16 mouse cellular contexts compared by ENCODE assay signal in the genomic region with DNA sequence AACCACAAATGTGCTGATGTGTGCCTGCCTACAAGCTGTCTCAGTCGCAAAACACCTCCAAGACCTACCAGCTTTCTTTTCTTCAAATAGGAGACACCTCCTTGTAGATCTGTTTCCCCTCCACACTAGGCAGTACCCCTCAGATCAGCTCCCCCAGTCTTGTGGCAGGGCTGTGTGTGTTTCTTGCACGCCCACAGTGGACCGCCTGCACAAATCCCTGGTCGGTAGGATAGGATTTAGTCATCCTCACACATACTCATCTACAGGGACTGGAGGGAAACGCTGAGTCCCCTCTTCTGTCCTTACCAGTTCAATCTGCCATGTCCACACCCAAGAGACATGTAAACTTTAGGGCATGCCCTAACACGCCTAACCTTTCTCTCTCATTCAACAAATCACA.
"Had no signal": no experiment of that assay in that cellular context is flagged by ENCODE, and none has a peak within 500 bp of the region (broad histone marks: within the 10 kb centered on the region; RNA-seq: fewer than 3 reads in every experiment).

No protein-coding gene starts in this region.

- ATAC-seq: midbrain, embryonic 16.5 days had no signal

- H3K4me3 ChIP-seq: midbrain, embryonic 10.5 days; myocyte; neural tube, embryonic 13.5 days; neural tube, embryonic 15.5 days had no signal

- H3K27ac ChIP-seq: liver, embryonic 14.5 days; midbrain, embryonic 10.5 days; neural tube, embryonic 13.5 days; neural tube, embryonic 15.5 days had no signal

- H3K36me3 ChIP-seq: midbrain, embryonic 10.5 days; neural tube, embryonic 13.5 days; neural tube, embryonic 15.5 days had no signal

- H3K9me3 ChIP-seq: midbrain, embryonic 10.5 days; neural tube, embryonic 13.5 days; neural tube, embryonic 15.5 days had no signal

- H3K9ac ChIP-seq: liver, embryonic 14.5 days; lung, embryonic 14.5 days; neural tube, embryonic 13.5 days; neural tube, embryonic 15.5 days had no signal

- H3K27me3 ChIP-seq: neural tube, embryonic 15.5 days had no signal

- H3K4me2 ChIP-seq: lung, embryonic 14.5 days; neural tube, embryonic 13.5 days; neural tube, embryonic 15.5 days had no signal

- DNase-seq: lung, adult 18-20 months; lung, embryonic 14.5 days; lung, postnatal 10 days; midbrain, embryonic 14.5 days; retina, postnatal 1 day; right cerebral cortex, postnatal 14 days; spleen, adult 18-20 months; thymus, adult 18-20 months; thymus, postnatal 14 days; thymus, postnatal 36 days had no signal

- H3K4me1 ChIP-seq: neural tube, embryonic 13.5 days; neural tube, embryonic 15.5 days had no signal
